Mouse (Mus musculus): ENCODE measurements at regions not wholly inside any gene's neighbourhood (a gene's known extent, or its start where the extent isn't known, plus 50 kb on each side); places are given as distances from the start of the nearest gene placed in this dataset.

GRCm38 (mm10) chr9:43472231-43472630, 161.6 kb downstream of the Trim29 start:
- no peaks in the 10 kb centered on the region for H3K27me3 ChIP-seq
- no peaks in the 10 kb centered on the region for H3K4me1 ChIP-seq
- no peak overlapping the region for H3K27ac ChIP-seq
- H3K9me3 ChIP-seq (replicated peaks) = no peaks in the 10 kb centered on the region
- H3K36me3 ChIP-seq = no peaks in the 10 kb centered on the region
- no peak overlapping the region for H3K4me2 ChIP-seq
- H3K4me3 ChIP-seq (replicated peaks) = no peak overlapping the region
- ATAC-seq (replicated peaks; ENCODE audit: low FRiP score) = no peak
- H3K9ac ChIP-seq = no peak overlapping the region
- 84% methylated on average over 2 of the region's 2 CpGs for WGBS

DNA sequence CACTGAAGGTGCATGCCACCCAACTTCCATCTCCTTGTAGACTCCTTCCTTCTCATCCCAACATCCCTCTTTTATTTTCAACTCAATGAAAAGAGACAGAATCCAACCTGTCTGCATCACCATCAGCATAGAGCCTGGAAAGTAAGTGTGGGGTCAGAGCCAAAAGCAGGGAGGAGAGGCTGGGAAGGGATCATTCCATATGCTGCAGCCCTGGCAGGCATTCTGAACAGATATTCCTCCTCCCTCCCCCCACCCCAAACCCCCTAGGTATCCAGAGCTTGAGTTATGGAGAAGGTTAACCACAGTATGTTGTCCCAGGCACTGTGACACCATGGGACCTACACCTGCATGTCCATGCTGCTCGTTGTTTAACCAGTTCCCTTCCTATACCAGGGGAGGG, 162.5 kb downstream of the Trim29 start:
- Histone ChIP-seq H3K27me3 (no peaks in the 10 kb centered on the region), H3K27ac (no peak overlapping the region), H3K4me1 (no peaks in the 10 kb centered on the region), H3K4me2 (no peak overlapping the region), H3K36me3 (no peaks in the 10 kb centered on the region), H3K9me3 (replicated peaks) (no peaks in the 10 kb centered on the region), H3K9ac (no peak overlapping the region), H3K4me3 (replicated peaks) (no peak overlapping the region)
- ATAC-seq (replicated peaks; ENCODE audit: low FRiP score) = no peak
- WGBS = 80% methylated on average over 1 of the region's 1 CpGs

DNA sequence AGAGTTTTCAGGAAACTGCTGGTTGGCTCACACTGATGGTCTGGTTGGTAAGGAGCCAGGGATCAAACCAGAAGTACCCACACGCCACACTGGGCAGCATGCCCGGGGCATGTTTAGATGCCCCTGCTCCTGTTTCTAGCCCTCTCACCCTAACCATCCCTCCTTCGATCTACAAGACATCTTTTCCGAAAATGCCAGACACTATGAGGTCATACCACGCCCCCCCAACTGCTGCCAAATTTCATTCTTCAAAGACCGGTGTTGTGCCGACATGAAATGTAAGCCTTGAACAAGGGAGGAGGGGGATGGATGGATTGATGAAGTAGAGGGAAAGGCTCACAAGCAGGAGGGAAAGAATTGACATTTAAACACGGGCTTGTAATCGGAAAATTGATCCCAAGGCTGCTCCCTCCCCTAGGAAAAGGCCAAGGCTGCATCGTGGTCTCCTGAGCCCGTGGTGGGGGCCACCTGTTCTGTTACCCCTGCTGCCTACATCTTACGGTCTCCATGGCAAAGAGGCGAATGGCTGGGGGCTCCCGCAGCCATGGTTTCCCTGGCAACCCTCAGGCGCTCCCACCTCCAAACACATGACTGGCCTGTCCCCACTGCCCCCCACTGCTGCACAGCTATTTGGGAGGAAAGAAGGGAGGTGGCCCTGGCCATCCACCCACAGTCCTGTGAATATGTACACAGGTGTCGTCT, 163.1 kb downstream of the Trim29 start:
- no peak for ATAC-seq (replicated peaks; ENCODE audit: low FRiP score)
- H3K9ac ChIP-seq = no peak overlapping the region
- H3K36me3 ChIP-seq = no peaks in the 10 kb centered on the region
- WGBS = 67% methylated on average over 16 of the region's 16 CpGs
- no peak overlapping the region for H3K4me3 ChIP-seq (replicated peaks)
- no peaks in the 10 kb centered on the region for H3K27me3 ChIP-seq
- H3K4me1 ChIP-seq = no peaks in the 10 kb centered on the region
- H3K9me3 ChIP-seq (replicated peaks) = no peaks in the 10 kb centered on the region
- H3K4me2 ChIP-seq = no peak overlapping the region
- no peak overlapping the region for H3K27ac ChIP-seq

GRCm38 (mm10) chr9:43474303-43474643, 163.6 kb downstream of the Trim29 start:
- H3K9ac ChIP-seq = no peak overlapping the region
- no peak overlapping the region for H3K4me3 ChIP-seq (replicated peaks)
- H3K27ac ChIP-seq = no peak overlapping the region
- no peaks in the 10 kb centered on the region for H3K4me1 ChIP-seq
- no peaks in the 10 kb centered on the region for H3K36me3 ChIP-seq
- H3K9me3 ChIP-seq (replicated peaks) = no peaks in the 10 kb centered on the region
- WGBS = 62% methylated on average over 4 of the region's 4 CpGs
- no peak overlapping the region for H3K4me2 ChIP-seq
- ATAC-seq (replicated peaks; ENCODE audit: low FRiP score) = no peak
- no peaks in the 10 kb centered on the region for H3K27me3 ChIP-seq

- 0 out of 2 replicates have a peak, but pooled peaks cover 7% of the 10 kb centered on the region for H3K4me1 ChIP-seq
- H3K27me3 ChIP-seq = peaks cover 4% of the 10 kb centered on the region; the same call in 1 of the 2 replicates
- no peak for ATAC-seq (replicated peaks; ENCODE audit: low FRiP score)
- no peak overlapping the region for H3K27ac ChIP-seq
- H3K4me2 ChIP-seq = no peak overlapping the region
- no peaks in the 10 kb centered on the region for H3K9me3 ChIP-seq (replicated peaks)
- no peaks in the 10 kb centered on the region for H3K36me3 ChIP-seq
- no peak overlapping the region for H3K9ac ChIP-seq
- WGBS = 33% methylated on average over 3 of the region's 3 CpGs
- no peak overlapping the region for H3K4me3 ChIP-seq (replicated peaks)
Observed at GRCm38 (mm10) chr9:43480826-43481591, 170.4 kb downstream of the Trim29 start.

GRCm38 (mm10) chr9:43482101-43483090, 171.7 kb downstream of the Trim29 start:
- H3K4me2 ChIP-seq = no peak overlapping the region
- H3K9ac ChIP-seq = no peak overlapping the region
- 72% methylated on average over 11 of the region's 11 CpGs for WGBS
- H3K4me1 ChIP-seq = peaks cover 17% of the 10 kb centered on the region
- no peaks in the 10 kb centered on the region for H3K36me3 ChIP-seq
- peaks cover 4% of the 10 kb centered on the region; the same call in 1 of the 2 replicates for H3K27me3 ChIP-seq
- no peak overlapping the region for H3K27ac ChIP-seq
- H3K9me3 ChIP-seq (replicated peaks) = no peaks in the 10 kb centered on the region
- no peak for ATAC-seq (replicated peaks; ENCODE audit: low FRiP score)
- H3K4me3 ChIP-seq (replicated peaks) = no peak overlapping the region

- Histone ChIP-seq H3K4me1 (peaks cover 17% of the 10 kb centered on the region), H3K4me3 (replicated peaks) (no peak overlapping the region), H3K27ac (no peak overlapping the region), H3K27me3 (peaks cover 4% of the 10 kb centered on the region; the same call in 1 of the 2 replicates), H3K4me2 (no peak overlapping the region), H3K36me3 (no peaks in the 10 kb centered on the region), H3K9me3 (replicated peaks) (no peaks in the 10 kb centered on the region), H3K9ac (no peak overlapping the region)
- 82% methylated on average over 2 of the region's 2 CpGs for WGBS
- ATAC-seq (replicated peaks; ENCODE audit: low FRiP score) = no peak
Observed at GRCm38 (mm10) chr9:43483195-43483594, 172.5 kb downstream of the Trim29 start.

GRCm38 (mm10) chr9:43483906-43484305, 173.3 kb downstream of the Trim29 start:
- no peaks in the 10 kb centered on the region for H3K36me3 ChIP-seq
- no peaks in the 10 kb centered on the region for H3K9me3 ChIP-seq (replicated peaks)
- H3K4me2 ChIP-seq = no peak overlapping the region
- peaks cover 4% of the 10 kb centered on the region; the same call in 1 of the 2 replicates for H3K27me3 ChIP-seq
- no peak for ATAC-seq (replicated peaks; ENCODE audit: low FRiP score)
- H3K4me1 ChIP-seq = peaks cover 17% of the 10 kb centered on the region
- H3K27ac ChIP-seq = no peak overlapping the region
- H3K9ac ChIP-seq = no peak overlapping the region
- 81% methylated on average over 2 of the region's 2 CpGs for WGBS
- no peak overlapping the region for H3K4me3 ChIP-seq (replicated peaks)

- Histone ChIP-seq H3K4me3 (replicated peaks) (no peak overlapping the region), H3K9me3 (replicated peaks) (no peaks in the 10 kb centered on the region), H3K4me1 (peaks cover 9% of the 10 kb centered on the region), H3K27ac (no peak overlapping the region), H3K36me3 (no peaks in the 10 kb centered on the region), H3K9ac (no peak overlapping the region), H3K4me2 (no peak overlapping the region), H3K27me3 (peaks cover 4% of the 10 kb centered on the region; the same call in 1 of the 2 replicates)
- 43% methylated on average over 4 of the region's 4 CpGs for WGBS
- ATAC-seq (replicated peaks; ENCODE audit: low FRiP score) = no peak
Observed at GRCm38 (mm10) chr9:43486704-43487103, 176.1 kb downstream of the Trim29 start.

DNA sequence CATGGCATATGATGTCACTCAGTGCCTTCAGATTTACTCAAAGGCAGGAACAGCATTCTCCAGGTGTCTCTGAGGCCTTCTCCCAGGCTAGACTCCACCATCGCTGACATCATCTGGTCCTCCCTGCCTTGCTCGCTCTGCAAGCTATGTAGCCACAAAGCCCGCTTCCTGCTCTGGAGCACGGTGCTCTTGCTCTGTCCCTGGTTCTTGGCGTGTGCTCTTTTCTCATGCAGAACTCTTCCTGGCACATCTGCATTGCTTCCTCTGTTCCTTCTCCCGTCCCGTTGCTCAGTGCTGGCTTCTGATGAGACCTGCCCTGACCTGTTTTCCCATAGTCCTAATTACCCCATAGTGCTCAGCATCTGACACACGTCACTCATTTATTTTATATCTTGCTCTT, 178.6 kb downstream of the Trim29 start:
- Histone ChIP-seq H3K36me3 (no peaks in the 10 kb centered on the region), H3K9ac (no peak overlapping the region), H3K4me2 (no peak overlapping the region), H3K27me3 (no peaks in the 10 kb centered on the region), H3K4me3 (replicated peaks) (no peak overlapping the region), H3K4me1 (peaks cover 22% of the 10 kb centered on the region), H3K27ac (no peak overlapping the region), H3K9me3 (replicated peaks) (no peaks in the 10 kb centered on the region)
- no peak for ATAC-seq (replicated peaks; ENCODE audit: low FRiP score)
- 71% methylated on average over 8 of the region's 8 CpGs for WGBS

DNA sequence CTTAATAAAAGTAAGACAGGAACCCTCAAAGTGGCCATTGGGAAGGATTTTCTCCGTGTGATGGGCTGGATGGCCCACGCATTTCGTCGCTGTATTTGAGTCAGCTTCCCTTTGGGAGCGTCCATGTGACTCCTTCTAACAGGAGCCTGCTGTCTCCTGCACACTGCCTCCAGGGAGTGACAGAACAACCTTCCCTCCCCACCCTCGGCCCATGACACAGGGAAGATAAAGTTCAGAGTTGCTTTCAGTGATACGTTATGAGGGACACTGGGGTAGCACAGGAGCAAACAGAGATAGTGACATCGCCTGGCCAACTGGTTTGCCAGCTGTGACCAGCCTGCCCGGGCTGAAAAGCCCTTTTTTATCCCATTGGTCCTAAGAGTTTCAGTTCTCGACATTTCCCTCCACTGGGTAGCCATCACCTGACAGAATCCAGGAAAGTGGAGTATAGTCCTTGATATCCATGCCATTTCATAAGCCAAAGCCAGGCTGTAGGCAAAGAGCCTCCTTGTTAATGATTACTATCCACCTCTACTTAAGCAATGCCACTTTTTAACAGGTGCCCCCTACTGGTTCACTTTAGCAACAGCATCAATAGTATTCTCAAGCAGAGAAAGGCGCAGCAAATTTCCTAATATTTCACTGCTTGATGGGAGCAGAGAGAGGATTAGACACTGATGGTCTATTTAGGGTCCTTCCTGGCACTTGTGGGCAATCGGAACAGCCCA, 180.5 kb downstream of the Trim29 start:
- H3K9ac ChIP-seq = no peak overlapping the region
- H3K36me3 ChIP-seq = no peaks in the 10 kb centered on the region
- H3K9me3 ChIP-seq (replicated peaks) = no peaks in the 10 kb centered on the region
- 63% methylated on average over 12 of the region's 12 CpGs for WGBS
- H3K4me1 ChIP-seq = peaks cover 21% of the 10 kb centered on the region
- no peak for ATAC-seq (replicated peaks; ENCODE audit: low FRiP score)
- no peak overlapping the region for H3K27ac ChIP-seq
- no peaks in the 10 kb centered on the region for H3K27me3 ChIP-seq
- no peak overlapping the region for H3K4me3 ChIP-seq (replicated peaks)
- H3K4me2 ChIP-seq = no peak overlapping the region
